Mouse (Mus musculus) frontal cortex, postnatal 14 days (tissue): Measurements from ENCODE around the gene Tmem182.
A peak's percentile ranks its signal among the peaks of the same experiment; 100 is the strongest.

ENCODE experiments used
- DNase-seq, 2 experiments: peaks; one replicate each; pipeline ENCODE4 v3.0.0; 2022; ENCODE audit warnings: low spot score in 2 of 2

Tmem182 gene

DNA sequence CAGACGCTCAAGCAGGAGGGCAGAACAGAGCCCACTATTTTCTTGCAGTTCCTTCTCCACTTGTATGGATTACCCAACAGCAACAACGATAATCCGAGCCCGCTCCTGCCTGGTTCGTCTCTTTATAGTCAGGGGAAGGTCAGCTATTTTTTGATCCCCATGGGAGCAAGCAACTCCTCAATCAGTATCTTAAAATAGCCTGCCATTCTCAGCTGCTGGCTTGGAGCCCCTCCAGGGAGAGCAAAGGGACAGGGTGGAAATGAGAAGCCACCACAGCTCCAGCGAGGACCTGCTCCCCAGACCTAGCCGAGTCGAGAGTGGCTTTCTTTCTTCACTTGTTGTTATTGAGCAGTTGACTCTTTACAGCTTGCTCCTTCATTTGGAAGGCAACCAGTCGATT lies at the start of gene Tmem182:
TSS of gene Tmem182 (plus strand) at position 251 of the 400 bp plus-strand sequence.
- no peak for DNase-seq

DNA sequence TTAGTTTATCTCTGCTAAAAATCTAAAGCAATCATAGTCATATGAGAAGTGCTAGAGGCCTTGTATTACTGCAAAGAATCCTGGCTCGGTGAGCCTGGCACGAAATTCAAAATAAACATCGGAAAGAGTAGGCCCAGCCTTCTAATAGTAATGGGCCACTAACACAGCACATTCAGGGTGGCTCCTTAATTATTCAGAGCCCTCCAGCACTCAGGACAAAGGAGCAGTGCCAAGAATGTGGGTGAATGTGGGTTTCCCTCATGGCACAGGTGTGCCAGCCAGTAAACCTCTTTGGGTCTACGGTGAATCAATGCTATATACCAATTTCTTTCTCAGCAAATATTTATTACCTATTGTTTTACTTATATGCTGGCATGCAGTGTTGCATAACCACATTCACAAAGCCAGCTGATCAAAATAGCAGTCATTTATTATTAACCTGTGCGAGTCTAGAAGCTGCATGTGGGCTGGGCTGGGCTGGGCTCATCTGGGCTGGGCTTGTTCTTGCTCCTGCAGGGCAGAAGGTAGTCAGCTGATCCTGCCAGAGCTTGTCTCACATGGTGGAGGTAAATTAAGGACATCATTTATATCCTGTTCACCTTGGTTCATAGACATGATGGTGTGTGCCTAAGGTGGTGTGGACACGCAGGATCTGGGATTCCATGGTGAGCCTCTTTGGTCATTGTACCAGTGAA lies 45.5 kb upstream of the Tmem182 start:
- DNase-seq = no peak

DNA sequence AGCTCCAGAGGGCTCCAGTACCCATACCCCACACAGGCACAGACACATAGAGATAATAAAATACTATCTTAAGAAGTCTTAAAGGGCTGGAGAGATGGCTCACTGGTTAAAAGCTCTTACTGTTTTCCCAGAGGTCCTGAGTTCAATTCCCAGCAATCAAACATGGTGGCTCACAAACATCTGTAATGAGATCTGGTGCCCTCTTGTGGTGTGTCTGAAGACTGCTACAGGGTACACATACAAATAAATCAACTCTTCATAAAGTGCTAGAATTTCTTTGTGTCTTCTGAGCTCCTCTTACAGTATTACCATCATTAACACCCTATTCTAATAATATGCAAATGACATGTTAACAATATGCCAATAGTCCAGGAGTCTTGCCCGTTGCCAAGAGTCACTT lies 41.4 kb upstream of the Tmem182 start:
- no peak for DNase-seq

DNA sequence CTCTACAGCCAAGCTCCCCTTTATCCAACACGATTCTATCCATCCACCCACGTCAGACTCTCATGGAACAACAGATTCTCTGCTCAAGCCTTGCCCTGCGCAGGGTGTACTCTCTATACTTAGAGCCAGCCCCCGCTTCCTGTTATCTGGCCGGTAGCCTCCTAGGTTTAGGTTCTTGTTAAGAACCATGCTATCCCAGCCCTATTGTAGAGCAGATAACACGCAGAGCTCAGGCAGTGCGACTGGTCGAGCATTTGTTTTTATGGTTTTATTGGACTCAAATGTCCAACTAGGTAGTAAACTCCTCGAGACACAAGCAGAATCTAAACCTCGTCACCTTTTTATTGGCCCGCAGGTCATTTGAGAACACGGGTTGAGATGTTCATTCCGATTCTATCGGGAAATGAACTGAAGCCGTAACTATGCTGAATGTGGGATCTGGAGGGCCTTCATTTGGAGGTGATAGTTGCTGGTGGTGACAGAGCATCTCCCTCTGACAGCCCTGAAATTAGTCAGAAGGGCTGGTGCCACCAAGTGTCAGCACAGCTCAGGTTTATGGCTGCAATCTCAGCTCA lies 40.6 kb upstream of the Tmem182 start:
- no peak for DNase-seq

DNA sequence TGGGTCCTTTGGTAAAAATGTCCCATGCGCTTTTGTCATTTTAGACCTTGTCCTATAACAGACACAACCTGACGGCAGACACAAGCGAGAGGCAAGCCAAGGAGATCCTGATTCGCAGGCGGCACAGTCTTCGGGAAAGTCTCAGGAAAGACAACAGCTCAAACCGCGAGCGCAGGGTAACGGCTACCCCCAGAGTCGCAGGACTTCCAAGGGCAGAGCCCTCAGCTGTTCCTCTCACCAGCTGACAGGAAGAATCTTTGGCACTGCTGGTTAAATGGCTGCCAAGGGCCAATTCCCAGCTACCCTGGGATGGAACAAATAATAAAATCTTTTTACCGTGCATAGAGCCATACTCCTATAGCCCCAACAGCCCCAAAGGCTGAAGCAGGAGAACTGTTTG lies 39.9 kb upstream of the Tmem182 start:
- no peak for DNase-seq

DNA sequence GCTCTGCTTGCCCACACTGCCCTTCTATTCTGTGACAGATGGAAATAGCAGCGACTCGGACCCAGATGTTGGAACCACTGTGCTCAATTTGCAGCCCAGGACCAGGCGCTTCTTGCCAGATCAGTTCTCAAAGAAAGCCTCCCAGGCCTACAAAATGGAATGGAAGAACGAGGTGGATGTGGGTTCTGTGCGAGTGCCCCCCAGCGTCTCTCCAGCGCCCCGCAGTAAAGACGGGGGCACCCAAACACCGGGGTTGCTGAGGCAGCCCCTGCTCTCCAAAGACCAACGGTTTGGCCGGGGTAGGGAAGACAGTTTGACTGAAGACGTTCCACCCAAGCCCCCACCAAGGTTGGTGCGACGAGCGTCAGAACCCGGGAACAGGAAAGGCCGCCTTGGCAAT lies 37.8 kb upstream of the Tmem182 start:
- DNase-seq = no peak

DNA sequence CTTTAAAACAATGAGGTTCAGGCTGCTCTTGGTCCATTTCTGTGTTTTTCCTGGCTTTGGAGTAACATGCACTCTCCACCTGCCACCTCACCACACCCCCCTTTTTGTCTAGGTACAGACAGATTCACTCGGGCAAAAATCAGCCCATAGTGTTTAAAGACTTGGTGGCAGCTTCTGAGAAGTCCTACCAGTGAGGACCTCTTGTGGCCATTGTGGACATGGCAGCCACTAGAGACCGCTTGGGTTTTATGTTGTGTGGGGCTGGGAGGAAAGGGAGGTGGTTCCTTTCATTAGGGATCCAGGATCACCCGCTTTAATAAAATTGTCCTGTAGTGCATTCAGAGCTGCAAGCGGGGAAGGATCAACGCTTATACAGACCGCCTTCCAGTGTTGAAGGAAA lies 36.8 kb upstream of the Tmem182 start:
- DNase-seq = peak in 1 of 2 experiments; percentile 39

DNA sequence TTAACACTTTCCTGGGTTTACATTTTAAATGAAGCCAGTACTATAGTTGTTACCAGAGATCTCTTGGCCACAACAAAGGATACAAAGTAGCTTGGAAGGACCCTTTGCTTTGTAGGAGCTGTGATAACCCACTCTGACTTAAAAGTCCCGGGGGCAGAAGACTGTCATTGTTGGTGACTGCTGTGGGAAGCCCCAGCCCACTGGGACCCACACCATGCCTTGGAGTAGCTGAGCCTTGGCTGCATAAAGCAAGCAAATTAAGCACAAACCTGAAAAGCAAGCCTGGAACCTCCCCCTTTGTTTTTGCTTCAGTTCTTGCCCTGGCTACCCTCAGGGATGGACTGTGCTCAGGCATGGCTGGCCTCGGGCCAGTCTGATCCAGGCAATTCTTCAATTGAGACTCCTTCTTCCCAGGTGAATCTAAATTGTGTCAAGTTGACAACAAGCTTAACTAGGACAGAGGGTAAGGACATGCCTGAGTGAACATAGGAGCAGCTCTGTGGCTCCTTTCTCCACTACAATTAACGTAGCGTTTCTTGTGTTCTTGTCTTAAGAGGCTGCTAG lies 36.0 kb upstream of the Tmem182 start:
- DNase-seq = no peak

DNA sequence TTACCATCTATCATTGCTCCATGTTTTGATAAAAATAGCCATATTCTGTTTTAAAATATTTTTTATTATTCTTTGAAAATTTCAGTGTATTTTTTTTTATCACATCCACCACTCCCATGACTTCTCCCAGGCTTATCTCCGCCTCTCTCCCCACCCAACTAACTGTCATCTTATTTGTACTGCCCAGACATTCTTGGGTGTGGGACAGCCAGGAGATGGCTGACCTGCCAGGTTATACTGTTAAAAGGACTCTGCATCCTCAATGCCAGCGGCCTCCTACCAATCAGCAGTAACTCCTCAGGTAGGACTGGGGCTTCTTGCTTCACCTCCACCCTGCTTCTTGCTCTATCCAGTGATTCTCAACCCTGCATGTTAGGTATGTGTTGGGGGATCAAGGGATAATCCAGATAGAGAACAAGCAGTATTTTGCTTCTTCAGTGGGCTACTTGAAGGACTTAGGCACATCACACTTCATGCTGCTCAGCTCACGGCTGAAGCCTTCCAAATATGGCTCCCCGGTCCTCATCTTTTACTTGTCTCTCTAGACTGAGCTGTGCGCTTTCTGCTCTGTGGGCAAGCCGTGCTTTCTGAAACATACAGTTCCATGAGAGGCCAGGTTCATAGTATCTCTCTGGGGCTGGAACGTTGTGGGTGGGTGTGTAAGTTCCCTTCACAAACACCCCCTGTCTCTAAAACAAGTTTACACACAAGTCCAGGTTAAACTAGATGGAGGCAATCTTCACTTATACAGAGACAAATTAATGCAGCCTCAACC lies 34.0 kb upstream of the Tmem182 start:
- no peak for DNase-seq

DNA sequence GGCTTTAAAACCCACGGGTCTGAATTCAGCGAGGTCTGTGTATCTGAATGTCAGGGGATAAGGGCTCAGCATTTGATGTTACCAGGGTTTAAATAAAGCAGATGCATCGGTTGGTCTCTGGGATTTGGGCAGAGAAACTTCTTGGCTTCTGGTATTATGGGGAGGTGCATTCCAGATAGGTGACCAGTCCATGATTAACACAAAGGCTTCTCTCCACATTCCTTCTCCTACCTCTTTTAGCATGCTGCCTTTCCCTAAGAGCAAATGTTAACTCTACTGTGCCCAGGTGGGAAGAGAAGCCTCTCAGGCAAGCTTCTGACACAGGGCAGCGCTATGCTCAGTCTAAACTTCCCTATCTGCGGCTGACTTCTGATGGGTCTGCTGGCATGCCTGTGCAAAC lies 32.2 kb upstream of the Tmem182 start:
- DNase-seq = no peak

DNA sequence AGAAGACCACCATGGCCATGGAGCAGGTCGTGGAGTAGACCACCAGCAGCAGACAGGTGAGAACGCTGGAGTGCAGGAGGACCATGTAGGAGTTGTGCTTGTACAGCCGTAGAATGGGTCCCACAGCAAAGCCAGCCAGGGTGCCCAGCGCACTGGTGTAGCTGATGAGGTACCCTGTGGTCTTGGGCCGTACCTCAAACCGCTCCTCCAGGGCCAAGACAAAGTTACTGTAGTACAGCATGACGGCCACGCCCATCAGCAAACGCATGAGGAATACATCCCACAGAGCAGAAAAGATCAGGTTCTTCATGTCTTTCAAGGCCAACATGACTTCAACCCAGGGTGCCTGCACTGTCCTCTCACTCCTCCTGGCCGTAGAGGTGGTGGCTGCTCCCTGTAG lies 31.4 kb upstream of the Tmem182 start:
- DNase-seq = no peak

DNA sequence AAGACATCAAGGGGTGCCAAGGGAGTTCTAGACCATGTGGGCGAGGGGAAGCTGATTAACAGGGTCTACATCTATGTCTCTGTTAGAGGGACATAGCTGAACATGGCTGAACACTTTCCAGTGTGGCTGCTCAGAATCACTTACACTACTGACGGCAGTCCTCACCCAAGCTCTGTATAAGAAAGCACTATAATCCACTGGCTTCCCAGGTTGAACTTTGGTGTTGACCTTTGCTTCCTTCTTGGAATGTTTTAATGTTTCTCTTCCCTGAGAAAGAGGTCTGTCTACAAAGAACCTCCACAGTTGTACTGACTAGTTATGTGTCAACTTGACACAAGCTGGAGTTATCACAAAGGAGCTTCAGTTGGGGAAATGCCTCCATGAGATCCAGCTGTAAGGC lies 29.3 kb upstream of the Tmem182 start:
- no peak for DNase-seq

DNA sequence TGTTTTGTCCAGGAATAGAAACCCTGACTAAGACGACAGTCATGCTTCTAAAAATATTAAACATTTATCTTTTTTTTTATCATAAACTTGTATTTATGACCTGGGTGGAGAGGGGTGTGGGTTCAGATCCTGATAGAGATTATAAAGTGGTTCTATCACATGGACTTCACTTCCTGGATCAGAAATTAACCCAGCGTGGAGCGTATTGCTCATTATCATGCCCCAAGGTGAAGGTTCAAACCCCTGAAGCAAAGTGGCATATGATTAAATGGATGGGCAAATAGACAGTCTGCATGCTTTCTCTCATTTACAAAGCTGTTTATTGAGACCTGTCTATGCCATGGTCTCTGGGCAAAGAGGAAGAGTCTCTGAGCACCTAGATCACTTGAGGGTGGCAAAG lies 28.6 kb upstream of the Tmem182 start:
- DNase-seq = no peak

DNA sequence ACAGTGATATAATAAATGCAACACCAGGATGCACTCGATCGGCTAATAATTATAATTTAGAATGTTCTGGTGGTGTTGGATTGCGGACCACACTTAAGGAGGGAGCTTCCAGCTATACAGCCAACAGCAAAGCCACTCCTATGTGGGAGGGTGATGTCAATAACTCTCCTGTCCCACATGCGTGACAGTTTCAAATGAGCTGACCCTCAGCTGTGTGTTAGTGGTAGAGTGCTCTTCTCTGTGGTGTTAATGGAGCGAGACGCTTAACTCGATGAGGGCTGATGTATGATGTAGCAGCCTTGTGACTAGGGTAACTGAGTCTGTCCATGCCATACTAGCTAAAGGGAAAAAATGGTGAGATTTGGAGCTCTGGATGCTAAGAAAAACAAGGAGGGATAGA lies 22.0 kb upstream of the Tmem182 start:
- no peak for DNase-seq

DNA sequence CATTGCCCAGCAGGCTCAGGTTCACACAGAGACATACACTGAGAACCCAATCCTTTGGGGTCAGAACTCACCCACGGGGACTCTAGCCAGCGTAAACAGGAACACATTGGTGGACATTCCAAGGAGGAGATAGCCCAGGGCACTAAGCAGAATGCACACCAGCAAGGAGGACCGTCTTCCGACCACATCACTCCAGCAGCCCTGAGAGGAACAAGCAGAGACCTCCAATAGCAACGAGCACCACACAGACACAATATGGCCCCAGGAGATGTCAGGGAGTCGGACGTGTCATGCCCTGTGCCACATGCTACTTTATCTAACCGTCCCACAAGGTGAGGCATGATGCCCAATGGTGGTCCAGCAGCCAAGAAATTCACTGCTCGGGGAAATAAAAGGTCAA lies 21.1 kb upstream of the Tmem182 start:
- DNase-seq = no peak

DNA sequence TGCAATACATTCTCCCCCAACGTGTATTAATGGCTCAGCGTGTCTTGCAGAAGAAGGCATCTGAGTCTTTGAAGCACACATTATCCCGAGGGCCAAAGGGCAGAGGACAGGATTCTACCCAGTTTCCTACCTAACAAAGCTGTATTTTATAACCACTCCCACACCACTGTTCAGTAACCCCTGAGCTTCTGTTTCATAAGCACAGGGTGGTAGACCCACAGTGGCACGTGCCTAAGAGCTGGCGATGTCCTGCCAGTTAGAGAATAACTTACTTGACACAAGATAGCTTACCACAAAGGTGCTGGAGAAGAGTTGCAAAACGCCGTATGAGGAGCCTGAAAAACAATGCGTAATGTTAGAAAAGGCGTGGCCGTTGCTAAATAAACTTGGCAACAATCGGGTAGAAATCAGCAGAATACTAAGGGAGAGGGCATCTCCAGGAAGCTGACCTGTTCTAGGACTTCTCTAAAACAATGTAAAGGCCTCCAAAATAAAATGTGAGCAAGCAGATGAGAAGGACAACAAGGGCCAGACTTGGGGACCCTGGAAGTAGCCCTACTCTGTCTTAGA lies 19.4 kb upstream of the Tmem182 start:
- DNase-seq = no peak

DNA sequence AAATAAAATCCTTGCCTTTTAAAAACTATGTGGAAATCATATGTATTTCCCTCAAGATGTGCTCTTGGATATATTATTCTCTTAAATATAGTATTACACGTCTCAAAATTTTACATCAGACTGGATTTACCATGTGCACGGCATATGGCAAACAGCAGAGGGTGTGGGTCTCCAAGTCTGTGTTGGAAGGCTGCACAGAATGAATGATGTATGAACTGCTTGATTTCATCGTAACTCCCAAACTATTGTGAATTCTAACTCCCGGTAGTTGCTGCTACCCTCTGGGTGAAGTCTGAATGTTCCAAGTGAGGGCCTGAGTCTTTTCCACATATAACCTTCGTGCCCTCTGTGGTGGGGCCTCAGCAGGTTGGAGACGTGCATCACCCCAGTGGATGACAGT lies 16.4 kb upstream of the Tmem182 start:
- DNase-seq = no peak

DNA sequence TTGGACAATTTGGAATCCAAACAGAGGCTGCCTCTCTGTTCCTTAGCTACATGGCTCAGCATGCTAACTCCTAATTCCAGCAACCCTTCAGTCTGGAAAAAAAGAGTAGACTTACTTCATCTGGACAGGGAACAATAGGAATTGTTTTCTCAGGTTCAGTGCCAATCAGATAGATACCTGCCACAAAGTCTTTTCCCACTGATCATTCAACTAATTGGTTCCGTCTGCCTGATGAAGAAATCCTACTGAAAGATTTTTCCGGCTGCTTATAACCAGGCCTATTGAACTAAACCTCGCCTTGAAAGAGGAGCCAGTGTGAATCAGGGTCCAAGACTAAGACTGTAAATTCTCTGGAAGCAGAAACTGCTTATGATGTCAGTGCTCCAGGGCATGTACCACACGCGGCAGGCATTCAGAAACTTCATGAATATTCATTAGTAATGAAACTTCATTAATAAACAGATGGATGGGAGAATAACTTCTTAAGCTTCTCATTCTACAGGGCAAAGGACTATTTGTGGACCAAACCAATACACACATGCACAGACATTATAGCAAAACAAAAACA lies 15.7 kb upstream of the Tmem182 start:
- DNase-seq = no peak

DNA sequence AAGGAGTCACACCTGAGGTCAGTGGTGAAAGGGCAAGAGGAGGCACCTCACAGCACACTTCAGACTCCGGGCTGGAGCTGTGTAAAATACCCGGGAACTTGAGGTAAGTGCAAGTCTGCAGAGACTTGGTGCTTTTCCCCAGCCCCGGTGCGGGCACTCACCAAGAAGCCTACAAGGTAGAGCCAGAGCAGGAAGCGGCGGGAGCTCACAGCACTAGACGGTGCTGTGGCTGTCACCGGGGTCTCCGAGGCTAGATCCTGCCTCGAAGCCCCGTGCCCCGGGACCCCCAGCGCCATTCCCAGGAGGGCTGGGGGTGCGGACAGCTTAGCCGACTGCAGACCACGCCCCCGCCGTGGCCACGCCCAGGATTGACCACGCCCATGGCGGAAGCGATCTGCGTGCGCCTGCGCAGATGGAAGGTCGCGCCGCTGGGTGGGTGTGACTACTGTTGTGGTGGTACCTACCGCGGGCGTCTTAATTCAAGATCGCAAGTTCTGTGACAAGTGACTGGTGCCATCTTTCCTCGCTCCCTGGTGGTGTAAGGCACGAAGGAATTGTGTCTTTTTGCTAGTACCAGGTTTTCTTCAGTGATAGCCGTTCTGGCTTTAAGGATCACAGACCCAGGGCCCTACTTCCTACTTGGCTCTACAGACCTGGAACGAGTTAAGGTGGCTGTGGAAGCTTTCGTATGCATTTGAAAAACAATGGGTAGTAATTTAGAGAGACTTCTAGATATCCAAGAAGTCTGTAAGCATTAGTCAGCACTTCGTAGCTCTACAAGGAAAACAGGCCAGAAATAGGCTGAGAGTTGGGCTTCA lies 14.9 kb upstream of the Tmem182 start, which contains the start of gene Mfsd9:
TSS of gene Mfsd9 (minus strand) at position 364 of the 818 bp plus-strand sequence.
- DNase-seq = peak; percentile 74 to 87

DNA sequence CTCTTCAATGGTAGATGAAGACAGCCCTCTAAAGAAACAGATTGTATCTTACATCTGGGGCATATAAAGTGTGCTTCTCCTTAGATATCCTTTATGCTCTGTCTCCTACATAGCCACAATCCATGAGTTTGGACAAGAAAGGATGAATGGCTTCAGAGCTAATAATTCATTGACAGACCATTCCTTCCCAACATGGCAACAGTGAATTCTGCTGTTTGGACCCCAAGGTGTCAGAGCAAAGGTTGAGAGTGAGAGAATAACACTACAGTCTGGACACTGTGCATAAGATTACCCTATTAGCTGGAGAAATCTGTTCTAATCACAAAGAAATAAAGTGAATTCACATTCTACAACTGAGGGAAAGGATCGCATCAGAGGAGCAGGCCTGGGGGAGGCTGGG lies 9.9 kb upstream of the Tmem182 start:
- DNase-seq = no peak

DNA sequence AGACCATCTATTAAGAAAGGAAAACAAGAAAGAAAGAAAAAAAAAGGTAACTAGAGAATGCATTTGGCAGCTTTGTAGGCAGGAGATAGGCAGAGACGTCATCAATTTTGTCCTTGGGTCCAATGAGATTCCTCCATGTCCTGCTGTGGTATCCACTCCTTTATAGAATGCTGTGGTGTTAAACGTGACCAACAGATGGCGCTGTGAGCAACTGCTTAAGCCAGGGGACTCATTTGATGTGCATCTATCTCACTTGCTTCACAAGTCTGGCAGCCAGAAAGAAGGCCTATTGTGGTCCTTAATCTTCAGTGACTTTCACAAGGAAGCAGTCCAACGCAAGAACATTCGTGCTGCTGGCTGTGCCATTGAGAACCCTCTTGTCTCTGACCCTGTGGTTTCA lies 8.1 kb upstream of the Tmem182 start:
- peak; percentile 20 to 61 for DNase-seq
